Mouse (Mus musculus) mammary gland, adult 2 months (tissue): Measurements from ENCODE around the gene H2-K1. TPM values are rescaled to one million over a fixed set of nuclear protein-coding genes. Genes with fewer than 3 reads are reported as not detected.

Source experiments
- polyA plus RNA-seq: library from polyadenylated mRNA; depleted of rRNA; stranded (reverse); fragments of >200 nt; gene quantifications from 2 replicates; pipeline ENCODE4 v1.2.3, GENCODE M21; 2012; ENCODE audit warnings: low replicate concordance; rRNA removed

H2-K1 gene
- polyA plus RNA-seq = 6,978 and 9,315 TPM in 2 replicates

GRCm38 (mm10) chr17:34000150-34000537 is at the start of gene H2-K1:
H2-K1 (minus strand) TSS chr17:34000347.

DNA sequence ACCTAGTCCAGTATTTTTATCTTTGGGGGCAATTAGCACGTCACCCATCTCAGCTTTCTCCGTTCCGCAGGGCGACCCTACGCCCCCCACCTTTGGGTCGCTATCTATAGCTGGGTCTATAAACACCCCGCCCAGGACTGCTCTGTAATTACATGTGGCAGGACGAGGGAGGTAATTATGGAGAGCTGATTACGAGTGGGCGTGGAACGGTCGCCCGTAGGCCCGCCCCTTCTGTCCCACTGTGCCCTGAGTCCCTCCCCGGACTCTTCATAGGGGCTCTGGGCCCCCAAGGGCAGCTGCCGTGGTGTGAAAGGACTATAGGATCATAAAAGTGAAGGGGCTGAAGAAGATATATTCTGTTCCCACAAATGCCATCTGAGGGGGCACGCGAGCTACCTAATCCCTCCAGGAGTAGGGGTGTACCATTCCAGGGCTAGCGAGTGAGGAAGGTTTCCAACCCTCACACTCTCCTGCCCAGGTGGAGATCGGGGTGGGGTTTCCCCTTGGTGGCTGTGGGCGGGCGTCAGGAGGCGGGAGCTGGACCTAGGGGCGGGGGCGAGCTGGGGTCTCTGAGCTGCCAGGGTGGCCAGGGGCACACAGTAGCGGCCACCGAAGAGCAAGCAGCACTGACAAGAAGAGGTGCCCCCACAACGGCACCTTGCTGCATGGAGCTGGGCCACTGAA is 38.9 kb upstream of the H2-K1 start, which contains the start of gene Col11a2:
Col11a2 (plus strand) TSS at position 560 of the 684 bp plus-strand sequence.

DNA sequence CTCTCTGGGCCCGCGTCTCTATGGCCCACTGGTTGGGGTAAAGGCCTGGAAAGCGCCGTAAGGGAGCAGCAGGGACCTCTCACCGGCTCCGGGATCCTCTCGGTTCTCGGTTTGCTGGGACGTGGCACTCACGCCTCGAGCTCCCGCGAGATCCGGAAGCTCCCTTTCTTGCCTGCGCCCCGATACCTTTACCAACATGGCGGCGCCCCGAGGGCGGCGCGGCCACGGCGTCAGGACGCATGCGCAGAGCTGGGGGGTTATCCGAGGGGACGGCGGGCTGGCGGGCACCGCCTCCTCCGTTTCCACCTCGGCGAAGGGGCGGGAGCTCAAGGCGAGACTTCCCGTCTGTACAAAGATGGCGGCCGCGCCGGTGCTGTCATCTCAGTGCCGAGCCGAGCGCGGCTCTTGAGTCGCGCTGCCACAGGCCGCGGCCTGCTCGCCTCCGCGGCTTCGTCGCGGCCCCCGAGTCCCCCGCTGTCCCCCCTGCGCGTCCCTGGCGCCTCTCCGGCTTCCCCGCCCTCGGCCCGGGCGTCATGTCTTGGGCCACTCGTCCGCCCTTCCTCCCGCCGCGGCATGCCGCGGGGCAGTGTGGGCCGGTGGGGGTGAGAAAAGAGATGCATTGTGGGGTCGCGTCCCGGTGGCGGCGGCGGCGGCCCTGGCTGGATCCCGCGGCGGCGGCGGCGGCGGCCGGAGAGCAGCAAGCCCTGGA is 31.5 kb upstream of the H2-K1 start, which contains the start of the genes Slc39a7 and Rxrb:
Slc39a7 (minus strand) TSS at position 218 of the 709 bp plus-strand sequence.
Rxrb (plus strand) TSS at position 348 of the 709 bp plus-strand sequence.

GRCm38 (mm10) chr17:34027656-34028223 is 27.6 kb upstream of the H2-K1 start, which contains the start of gene H2-Ke6:
H2-Ke6 (minus strand) TSS chr17:34028060.

DNA sequence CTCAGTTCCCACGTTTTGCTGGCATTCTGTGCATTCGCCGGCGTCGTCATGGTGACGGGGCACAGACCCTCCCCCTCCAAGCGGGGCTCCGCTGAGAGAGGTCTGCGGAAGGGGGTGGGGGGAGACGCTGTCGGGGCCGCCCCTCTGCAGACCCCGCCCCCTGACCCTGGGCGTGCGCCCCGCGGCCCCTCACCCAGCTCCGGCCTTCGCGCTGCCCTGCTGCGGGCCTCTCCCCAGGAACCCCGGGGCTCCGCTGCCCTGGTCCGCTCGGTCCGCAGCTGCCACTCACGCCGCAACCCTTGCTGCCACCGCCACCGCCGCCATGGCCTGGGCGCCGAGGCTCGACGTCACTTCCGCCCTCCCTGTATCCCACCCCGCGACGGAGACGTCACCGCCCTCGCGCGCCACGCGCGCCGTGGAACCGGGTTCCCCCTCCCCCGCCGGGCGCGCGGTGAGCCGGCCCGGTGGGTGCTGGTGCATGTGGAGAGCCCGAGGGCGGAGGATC is 24.2 kb upstream of the H2-K1 start, which contains the start of gene Ring1:
Ring1 (minus strand) TSS at position 364 of the 505 bp plus-strand sequence.

GRCm38 (mm10) chr17:33955555-33956214 is 44.5 kb downstream of the H2-K1 start, which contains the start of the genes Vps52 and Rps18:
Vps52 (plus strand) TSS chr17:33955812.
Rps18 (minus strand) TSS chr17:33956001.

DNA sequence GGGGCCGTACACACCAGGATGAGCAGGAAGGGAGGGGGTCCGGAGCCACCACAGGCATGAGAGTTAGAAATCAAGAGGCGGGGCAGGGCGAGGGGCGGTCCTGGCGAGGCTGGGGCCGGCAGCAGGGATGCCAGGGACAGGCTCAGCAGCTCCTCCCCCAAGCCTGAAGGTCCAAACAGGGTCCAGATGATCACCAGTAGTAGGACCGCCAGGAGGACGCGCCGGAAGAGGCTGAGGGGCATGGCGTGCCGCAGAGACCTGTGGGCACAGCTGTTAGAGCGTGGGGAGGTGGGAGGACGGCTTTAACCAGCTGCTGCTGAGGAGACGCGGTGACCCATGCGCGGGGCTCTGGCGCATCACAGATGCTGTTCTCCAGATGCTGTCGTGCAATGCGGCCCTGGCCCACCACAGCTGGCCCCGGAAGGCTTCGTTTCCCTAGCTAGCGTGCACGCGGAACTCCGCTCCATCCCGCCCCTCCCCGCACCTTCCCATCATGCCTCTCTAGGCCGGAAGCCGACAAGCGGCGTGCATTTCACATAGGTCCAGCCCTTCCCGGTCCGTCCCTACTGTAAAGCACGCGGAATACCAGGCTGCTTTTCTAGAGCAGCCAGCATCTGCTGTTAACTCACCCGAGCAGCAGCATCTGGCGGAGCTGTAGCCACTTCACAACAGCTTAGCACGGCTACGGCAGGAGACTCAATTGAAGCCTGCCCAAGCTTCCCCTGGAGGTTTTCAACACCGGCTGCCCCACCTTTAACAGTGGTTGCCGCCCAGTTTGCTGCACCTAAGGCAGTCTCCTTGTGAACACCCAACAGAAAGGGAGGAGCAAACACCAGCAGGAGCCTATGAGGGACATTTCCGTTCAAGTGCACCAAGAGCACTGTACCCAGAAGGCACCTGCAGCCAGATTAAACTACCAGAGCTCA is 48.9 kb downstream of the H2-K1 start, which contains the start of gene B3galt4:
B3galt4 (minus strand) TSS at position 468 of the 926 bp plus-strand sequence.

Other genes with a start within 250 kb of the H2-K1 start
- gene Rab11b, start 239.8 kb downstream of the H2-K1 start, polyA plus RNA-seq = 393 and 399 TPM in 2 replicates
- gene Angptl4, start 218.5 kb downstream of the H2-K1 start, polyA plus RNA-seq = 140 and 183 TPM in 2 replicates
- gene Kank3, start 189.8 kb downstream of the H2-K1 start, polyA plus RNA-seq = 123 and 162 TPM in 2 replicates
- 609 and 610 TPM in 2 replicates for gene Rps28, start 175.8 kb downstream of the H2-K1 start, polyA plus RNA-seq
- gene Ndufa7, start 175.8 kb downstream of the H2-K1 start, polyA plus RNA-seq = 532 and 579 TPM in 2 replicates
- 97.5 and 125 TPM in 2 replicates for gene Cd320, start 157.3 kb downstream of the H2-K1 start, polyA plus RNA-seq
- gene Gm7029, start 126.5 kb downstream of the H2-K1 start, polyA plus RNA-seq = not detected in 2 replicates
- 2.1 and 4.2 TPM in 2 replicates for gene Kifc1, start 109.7 kb downstream of the H2-K1 start, polyA plus RNA-seq
- gene Platr17, start 95.2 kb downstream of the H2-K1 start, polyA plus RNA-seq = 0.93 and 1.6 TPM in 2 replicates
- 64.8 and 67.0 TPM in 2 replicates for gene Daxx, start 90.9 kb downstream of the H2-K1 start, polyA plus RNA-seq
- gene Tapbp, start 84.4 kb downstream of the H2-K1 start, polyA plus RNA-seq = 238 and 378 TPM in 2 replicates
- gene Zbtb22, start 84.4 kb downstream of the H2-K1 start, polyA plus RNA-seq = 72.4 and 116 TPM in 2 replicates
- 255 and 438 TPM in 2 replicates for gene Rgl2, start 70.8 kb downstream of the H2-K1 start, polyA plus RNA-seq
- 12.4 and 16.1 TPM in 2 replicates for gene Pfdn6, start 60.0 kb downstream of the H2-K1 start, polyA plus RNA-seq
- 18.2 and 23.7 TPM in 2 replicates for gene Wdr46, start 59.7 kb downstream of the H2-K1 start, polyA plus RNA-seq
- gene B3galt4, start 48.9 kb downstream of the H2-K1 start, polyA plus RNA-seq = 9.8 and 25.7 TPM in 2 replicates
- 68.7 and 74.9 TPM in 2 replicates for gene Vps52, start 44.5 kb downstream of the H2-K1 start, polyA plus RNA-seq
- 283 and 376 TPM in 2 replicates for gene Rps18, start 44.3 kb downstream of the H2-K1 start, polyA plus RNA-seq
- 29.1 and 42.5 TPM in 2 replicates for gene Ring1, start 24.3 kb upstream of the H2-K1 start, polyA plus RNA-seq
- gene H2-Ke6, start 27.7 kb upstream of the H2-K1 start, polyA plus RNA-seq = 89.2 and 219 TPM in 2 replicates
- gene Slc39a7, start 31.3 kb upstream of the H2-K1 start, polyA plus RNA-seq = 148 and 187 TPM in 2 replicates
- gene Rxrb, start 31.5 kb upstream of the H2-K1 start, polyA plus RNA-seq = 62.9 and 110 TPM in 2 replicates
- gene Col11a2, start 39.1 kb upstream of the H2-K1 start, polyA plus RNA-seq = 1.8 and 4.3 TPM in 2 replicates
- 59.6 and 112 TPM in 2 replicates for gene H2-Oa, start 92.0 kb upstream of the H2-K1 start, polyA plus RNA-seq
- 180 and 191 TPM in 2 replicates for gene H2-DMa, start 119.2 kb upstream of the H2-K1 start, polyA plus RNA-seq
- gene Brd2, start 122.3 kb upstream of the H2-K1 start, polyA plus RNA-seq = 112 and 199 TPM in 2 replicates
- 125 and 219 TPM in 2 replicates for gene H2-DMb2, start 143.0 kb upstream of the H2-K1 start, polyA plus RNA-seq
- 243 and 276 TPM in 2 replicates for gene H2-DMb1, start 152.7 kb upstream of the H2-K1 start, polyA plus RNA-seq
- gene Tap1, start 187.2 kb upstream of the H2-K1 start, polyA plus RNA-seq = 81.6 and 135 TPM in 2 replicates
- gene Psmb9, start 187.4 kb upstream of the H2-K1 start, polyA plus RNA-seq = 108 and 188 TPM in 2 replicates
- gene Psmb8, start 197.4 kb upstream of the H2-K1 start, polyA plus RNA-seq = 204 and 242 TPM in 2 replicates
- 74.2 and 121 TPM in 2 replicates for gene Tap2, start 203.2 kb upstream of the H2-K1 start, polyA plus RNA-seq
- gene H2-Ob, start 238.6 kb upstream of the H2-K1 start, polyA plus RNA-seq = 117 and 123 TPM in 2 replicates